Mouse (Mus musculus) lung, adult 18-20 months (tissue): ENCODE results near the gene Slc43a2.
A peak's percentile ranks its signal among the peaks of the same experiment; 100 is the strongest.
"Not testable (repeated sequence)": the region's sequence is repeated elsewhere in the genome, so short reads cannot be mapped to it uniquely, and the experiment has no call there.

Experiments used
- DNase-seq, 2 experiments: peaks; one replicate each; pipeline ENCODE4 v3.0.0; 2022; ENCODE audit warnings: mixed read lengths in 2 of 2

Gene Slc43a2

GRCm38 (mm10) chr11:75572854-75573650 is 41.6 kb downstream of the Slc43a2 start:
- DNase-seq, result peak; percentile 91 to 93

GRCm38 (mm10) chr11:75574378-75575123 is 43.1 kb downstream of the Slc43a2 start:
- DNase-seq, result no peak

DNA sequence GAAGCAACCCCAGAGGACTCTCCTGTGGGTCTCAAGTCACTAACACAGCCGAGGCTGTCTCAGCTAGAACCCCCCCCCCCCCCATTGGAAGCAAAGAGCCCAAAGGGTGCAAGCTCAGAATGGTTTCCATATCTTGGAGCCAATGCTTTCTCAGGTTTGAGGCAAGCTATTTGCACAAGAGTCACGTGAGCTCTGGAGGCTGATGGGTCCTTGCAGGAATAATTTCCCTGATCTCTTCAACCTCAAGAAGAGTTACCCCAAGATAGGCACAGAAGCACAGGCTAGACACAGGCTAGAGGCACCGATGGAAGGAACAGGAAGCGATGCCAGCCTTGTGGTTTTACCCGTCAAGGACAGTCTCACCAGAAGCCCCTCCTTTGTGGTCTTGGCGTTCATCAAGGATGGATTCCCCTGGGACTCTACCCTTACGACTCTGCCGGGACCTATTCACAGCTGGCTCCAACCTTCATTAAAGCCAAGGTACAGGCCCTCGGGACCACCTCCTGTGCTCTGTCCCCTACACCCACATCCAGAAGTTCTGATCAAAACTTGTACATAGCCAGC is 44.1 kb downstream of the Slc43a2 start:
- DNase-seq, result no peak

- no peak for DNase-seq
Measured at GRCm38 (mm10) chr11:75578609-75579008, 47.1 kb downstream of the Slc43a2 start.

DNA sequence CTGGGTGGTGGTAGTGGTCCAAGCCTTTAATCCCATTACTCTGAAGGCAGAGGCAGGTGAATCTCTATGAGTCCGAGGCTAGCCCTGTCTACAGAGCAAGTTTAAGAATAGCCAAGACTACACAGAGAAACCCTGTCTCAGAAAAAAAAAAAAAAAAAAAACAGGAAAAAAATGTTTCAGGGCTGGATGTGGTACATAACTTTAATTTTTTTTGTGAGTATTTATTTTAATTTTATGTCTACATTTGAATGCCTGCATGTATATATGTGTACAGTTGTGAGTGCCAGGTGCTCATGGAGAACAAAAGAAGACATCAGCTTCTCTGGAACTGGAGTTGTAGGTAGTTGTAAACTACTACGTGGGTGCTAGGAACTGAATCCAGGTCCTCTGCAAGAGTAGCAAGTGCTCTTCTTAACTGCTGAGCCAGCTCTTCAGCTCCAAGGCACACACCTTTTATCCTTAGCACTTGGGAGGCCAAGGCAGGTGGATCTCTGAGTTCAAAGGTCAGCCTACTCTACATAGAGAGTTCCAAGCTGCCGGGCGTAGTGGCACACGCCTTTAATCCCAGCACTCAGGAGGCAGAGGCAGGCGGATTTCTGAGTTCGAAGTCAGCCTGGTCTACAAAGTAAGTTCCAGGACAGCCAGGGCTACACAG is 50.1 kb downstream of the Slc43a2 start:
- no peak for DNase-seq

- DNase-seq, result no peak
Measured at GRCm38 (mm10) chr11:75583521-75583920, 52.0 kb downstream of the Slc43a2 start.

DNA sequence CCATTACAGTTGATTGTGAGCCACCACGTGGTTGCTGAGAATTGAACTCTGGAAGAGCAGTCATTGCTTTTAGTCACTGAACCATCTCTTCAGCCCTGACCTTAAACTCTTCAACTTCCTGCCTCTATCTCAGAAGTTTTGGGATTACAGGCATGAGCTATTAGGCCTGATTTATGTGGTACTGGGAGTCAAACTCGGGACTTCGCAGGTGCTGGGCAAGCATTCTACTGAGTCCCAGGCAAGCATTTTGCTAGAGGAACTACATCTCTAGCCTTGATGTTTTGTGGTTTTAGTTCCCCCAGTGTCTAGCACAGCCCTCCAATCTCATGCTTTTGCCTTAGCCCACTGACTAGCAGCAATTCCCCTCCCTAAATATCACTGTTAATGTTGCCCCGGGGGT is 53.6 kb downstream of the Slc43a2 start:
- no peak for DNase-seq

GRCm38 (mm10) chr11:75585978-75586377 is 54.5 kb downstream of the Slc43a2 start:
- no peak for DNase-seq

GRCm38 (mm10) chr11:75586963-75587362 is 55.5 kb downstream of the Slc43a2 start:
- DNase-seq, result no peak

DNA sequence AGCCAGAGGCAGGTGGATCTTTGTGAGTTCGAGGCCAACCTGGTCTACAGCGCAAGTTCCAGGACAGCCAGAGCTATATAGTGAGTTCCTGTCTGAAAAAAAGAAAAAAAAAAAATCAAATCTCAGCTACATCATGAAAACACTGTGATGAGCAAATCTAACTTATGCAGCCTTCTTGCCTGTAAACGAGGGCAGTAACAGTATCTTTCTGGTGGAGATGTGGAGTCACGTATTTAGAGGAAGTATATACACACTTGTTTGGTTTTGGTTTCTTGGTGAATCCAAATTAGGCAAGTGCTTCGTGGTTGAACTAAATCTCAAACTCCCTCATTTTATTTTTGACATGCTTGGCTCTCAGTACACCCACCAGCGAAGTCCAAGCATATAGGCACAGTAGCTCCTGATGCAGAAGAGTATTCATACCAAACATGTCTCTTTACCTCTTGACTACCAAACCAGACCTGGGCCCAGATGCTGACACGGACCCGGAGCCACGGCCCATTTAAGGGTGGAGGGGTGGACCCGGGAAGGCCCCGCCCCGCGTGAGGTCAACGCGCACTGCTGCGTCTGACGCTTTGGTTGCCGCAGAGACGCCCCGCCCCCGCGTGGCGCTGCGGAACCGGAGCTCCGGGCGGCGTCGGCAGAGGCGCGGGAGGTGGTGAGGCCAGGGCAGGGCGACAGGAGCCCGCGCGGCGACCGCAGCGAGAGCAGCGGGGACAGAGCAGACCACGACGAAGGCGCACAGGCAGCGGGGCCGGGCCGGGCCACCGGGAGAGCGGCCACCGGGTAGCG is 56.2 kb downstream of the Slc43a2 start, which contains the start of gene Pitpna:
TSS of gene Pitpna (plus strand) at position 605 of the 792 bp plus-strand sequence.
- DNase-seq, result peak; percentile 95 to 96

DNA sequence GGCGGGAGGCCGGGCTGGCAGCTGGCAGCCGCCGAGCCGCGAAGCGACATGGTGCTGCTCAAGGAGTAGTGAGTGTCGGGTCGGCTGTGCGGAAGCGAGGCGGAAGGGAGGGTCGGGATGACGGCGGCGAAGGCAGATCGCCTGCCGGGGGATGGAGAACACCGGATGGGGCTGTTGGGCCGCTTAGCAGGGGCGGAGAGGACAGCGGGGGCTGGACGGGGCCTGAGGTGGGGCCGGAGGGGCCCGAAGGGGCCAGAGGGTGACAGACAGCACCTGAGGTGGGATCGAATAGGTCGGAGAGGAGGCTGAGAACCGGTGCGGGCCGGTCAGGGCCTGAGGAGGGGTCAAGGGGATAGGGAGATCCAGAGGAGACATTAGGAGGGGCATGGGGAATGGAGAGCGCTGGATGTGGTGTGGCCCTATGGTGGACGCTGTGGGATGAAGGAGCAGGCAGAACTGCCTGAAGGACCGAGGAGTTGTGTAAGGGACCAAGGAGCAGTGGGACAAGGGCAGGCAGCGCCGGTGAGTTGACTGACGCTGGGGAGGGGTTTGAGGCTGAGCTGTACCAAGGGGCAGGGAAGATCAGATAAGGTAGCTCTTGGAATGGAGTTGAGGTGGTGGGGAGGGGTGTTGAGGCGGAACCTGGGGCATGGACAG is 56.9 kb downstream of the Slc43a2 start:
- DNase-seq, result peak; percentile 81 to 82

DNA sequence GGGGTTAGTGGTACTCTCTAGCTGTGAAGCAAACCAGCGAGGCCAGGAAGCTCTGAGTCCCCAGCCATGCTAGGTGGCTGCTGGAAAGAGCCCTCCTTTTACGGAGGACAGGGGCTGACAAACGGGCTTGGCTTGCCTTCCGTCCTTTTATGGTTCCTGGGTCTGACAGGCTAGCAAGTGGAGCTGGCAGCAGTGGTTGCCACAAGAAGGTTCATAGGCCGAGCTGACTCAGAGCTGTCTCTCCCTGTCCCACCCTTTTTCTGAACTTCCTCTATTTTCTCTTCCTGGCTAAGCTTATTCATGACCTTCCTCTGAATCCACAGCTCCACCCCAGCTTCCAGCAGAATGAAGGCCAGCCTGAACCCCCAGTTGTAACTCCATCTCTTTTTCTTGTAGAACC is 61.1 kb downstream of the Slc43a2 start:
- peak in 1 of 2 experiments; percentile 38 for DNase-seq

GRCm38 (mm10) chr11:75594431-75594830 is 62.9 kb downstream of the Slc43a2 start:
- peak in 1 of 2 experiments; percentile 40 for DNase-seq

GRCm38 (mm10) chr11:75595404-75595803 is 63.9 kb downstream of the Slc43a2 start:
- DNase-seq, result peak in 1 of 2 experiments; percentile 33

- DNase-seq, result no peak
Measured at GRCm38 (mm10) chr11:75595816-75596215, 64.3 kb downstream of the Slc43a2 start.

DNA sequence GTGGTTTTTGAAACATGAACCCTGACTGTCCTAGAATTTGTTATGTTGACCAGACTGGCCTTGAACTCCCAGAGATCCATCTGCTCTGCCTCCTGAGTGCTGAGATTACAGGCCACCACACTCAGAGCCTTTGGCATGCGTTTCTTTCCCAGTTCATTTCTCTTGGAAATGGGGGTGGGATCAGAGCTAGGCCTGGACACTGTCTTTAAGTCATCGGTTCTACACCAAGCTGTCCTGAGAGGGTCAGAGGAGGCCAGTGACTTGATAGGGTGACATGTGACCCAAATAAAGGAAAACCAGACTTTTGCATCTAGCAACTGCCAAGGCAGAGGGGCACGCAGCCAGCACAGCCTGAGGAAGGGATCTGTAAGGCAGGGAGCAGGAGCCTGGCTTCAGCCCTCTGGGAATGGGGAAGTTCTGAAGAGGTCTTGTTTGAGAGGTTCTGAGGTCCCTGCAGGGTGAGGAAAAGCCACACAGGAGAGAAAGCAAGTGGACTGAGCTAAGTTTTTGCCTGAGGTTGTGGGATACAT is 65.3 kb downstream of the Slc43a2 start:
- peak; percentile 53 for DNase-seq

DNA sequence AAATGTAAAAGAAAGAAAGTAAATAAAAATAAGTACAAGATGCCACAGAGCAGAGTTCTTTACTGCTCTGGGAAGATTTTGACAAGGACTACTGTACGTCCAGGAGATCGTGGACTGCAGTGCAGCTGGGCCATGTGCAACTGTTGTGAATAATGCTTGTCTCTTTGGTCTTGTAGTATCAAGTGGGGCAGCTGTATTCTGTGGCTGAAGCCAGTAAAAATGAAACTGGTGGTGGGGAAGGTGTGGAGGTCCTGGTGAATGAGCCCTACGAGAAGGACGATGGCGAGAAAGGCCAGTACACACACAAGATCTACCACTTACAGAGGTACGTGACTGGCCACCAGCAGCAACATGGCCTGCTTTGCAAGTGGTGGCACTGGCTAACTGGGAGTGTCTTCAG is 66.5 kb downstream of the Slc43a2 start:
- no peak for DNase-seq

GRCm38 (mm10) chr11:75599802-75600201 is 68.3 kb downstream of the Slc43a2 start:
- not testable (repeated sequence) for DNase-seq

- no peak for DNase-seq
Measured at GRCm38 (mm10) chr11:75604826-75605225, 73.3 kb downstream of the Slc43a2 start.

- no peak for DNase-seq
Measured at GRCm38 (mm10) chr11:75605318-75605717, 73.8 kb downstream of the Slc43a2 start.

- no peak for DNase-seq
Measured at GRCm38 (mm10) chr11:75608776-75609175, 77.3 kb downstream of the Slc43a2 start.
